ENCODE assay signal across 8 mouse cellular contexts in genomic region chr12:98734880-98735801, GRCm38 (mm10). TPM values are rescaled to one million over a fixed set of nuclear protein-coding genes. Genes with fewer than 3 reads are reported as not detected.
A peak's percentile ranks its signal among the peaks of the same experiment; 100 is the strongest.
DNase-seq lines count a peak whose midpoint lies in the region; ATAC-seq and TF ChIP-seq lines count a peak whose summit lies in the region.

No protein-coding gene starts in this region.

- no peaks in the 10 kb centered on the region for H3K36me3 ChIP-seq in kidney, embryonic 16.5 days (ENCODE audit: insufficient read depth, low read length)
- H3K36me3 ChIP-seq in hindbrain, postnatal 0 days (ENCODE audit: insufficient read depth, low read length), result no peaks in the 10 kb centered on the region
- no peaks in the 10 kb centered on the region for H3K36me3 ChIP-seq in midbrain, postnatal 0 days (ENCODE audit: insufficient read depth, low read length)

- peak overlapping the region; percentile 77 for H3K9ac ChIP-seq in kidney, embryonic 16.5 days (replicated peaks; ENCODE audit: low read length)
- H3K9ac ChIP-seq in hindbrain, postnatal 0 days (replicated peaks; ENCODE audit: low read length), result peak overlapping the region; percentile 52
- peak overlapping the region; percentile 55 for H3K9ac ChIP-seq in midbrain, postnatal 0 days (replicated peaks; ENCODE audit: low read length, poor library complexity, severe bottlenecking)

- ATAC-seq in kidney, embryonic 16.5 days (ENCODE audit: low FRiP score, low TSS enrichment), result 0 out of 2 replicates have a peak, but pooled peaks have one; percentile 5
- ATAC-seq in hindbrain, postnatal 0 days, result peak; percentile 48
- peak; percentile 43; the same call in 1 of the 2 replicates for ATAC-seq in midbrain, postnatal 0 days (ENCODE audit: low FRiP score)

- no peaks in the 10 kb centered on the region for H3K9me3 ChIP-seq in kidney, embryonic 16.5 days (ENCODE audit: low read length)
- H3K9me3 ChIP-seq in hindbrain, postnatal 0 days (ENCODE audit: low read length), result no peaks in the 10 kb centered on the region
- no peaks in the 10 kb centered on the region for H3K9me3 ChIP-seq in midbrain, postnatal 0 days (ENCODE audit: low read length)

- H3K4me1 ChIP-seq in kidney, embryonic 16.5 days (ENCODE audit: insufficient read depth, low read length), result peaks cover 30% of the 10 kb centered on the region
- peaks cover 7% of the 10 kb centered on the region; the same call in 1 of the 2 replicates for H3K4me1 ChIP-seq in brown adipose tissue, adult 24 weeks (ENCODE audit: control insufficient read depth, insufficient read depth, insufficient read length, low read length)
- peaks cover 24% of the 10 kb centered on the region; the same call in 1 of the 2 replicates for H3K4me1 ChIP-seq in hindbrain, postnatal 0 days (ENCODE audit: insufficient read depth, low read length)
- H3K4me1 ChIP-seq in midbrain, postnatal 0 days (ENCODE audit: insufficient read depth, low read length), result peaks cover 8% of the 10 kb centered on the region

- H3K27ac ChIP-seq in kidney, embryonic 16.5 days (ENCODE audit: low read length), result peak overlapping the region; percentile 87; the same call in 1 of the 2 replicates
- peak overlapping the region; percentile 54 for H3K27ac ChIP-seq in brown adipose tissue, adult 24 weeks (replicated peaks; ENCODE audit: low read depth, low read length)
- H3K27ac ChIP-seq in hindbrain, postnatal 0 days, result no peak overlapping the region
- no peak overlapping the region; the same call in 1 of the 2 replicates for H3K27ac ChIP-seq in midbrain, postnatal 0 days (ENCODE audit: low read depth, low read length)

- H3K27me3 ChIP-seq in kidney, embryonic 16.5 days (ENCODE audit: insufficient read depth, low read length), result no peaks in the 10 kb centered on the region
- H3K27me3 ChIP-seq in hindbrain, postnatal 0 days (ENCODE audit: insufficient read depth, low read length), result no peaks in the 10 kb centered on the region
- peaks cover 4% of the 10 kb centered on the region; the same call in 1 of the 2 replicates for H3K27me3 ChIP-seq in midbrain, postnatal 0 days (ENCODE audit: insufficient read depth, low read length)

- no peak for DNase-seq in kidney, adult 9 months
- DNase-seq in hindbrain, postnatal 0 days (ENCODE audit: low spot score), result no peak
- no peak for DNase-seq in midbrain, postnatal 0 days (ENCODE audit: low spot score)
- no peak for DNase-seq in urinary bladder, postnatal 36 days (ENCODE audit: low spot score in 2 of 2)
- DNase-seq in urinary bladder, adult 2 months (ENCODE audit: low spot score), result no peak
- DNase-seq in spleen, postnatal 14 days (ENCODE audit: low spot score in 2 of 2), result no peak

- H3K4me2 ChIP-seq in kidney, embryonic 16.5 days (replicated peaks; ENCODE audit: low read depth, low read length), result peak overlapping the region; percentile 83
- H3K4me2 ChIP-seq in hindbrain, postnatal 0 days (ENCODE audit: low read depth, low read length), result peak overlapping the region; percentile 83
- H3K4me2 ChIP-seq in midbrain, postnatal 0 days (ENCODE audit: low read depth, low read length, poor library complexity, severe bottlenecking), result peak overlapping the region; percentile 91

- no peak for TF ChIP-seq CTCF in hindbrain, postnatal 0 days (IDR thresholded peaks at IDR 0.05; ENCODE audit: low read depth)
- no peak for TF ChIP-seq CTCF in midbrain, postnatal 0 days (IDR thresholded peaks at IDR 0.05)

- WGBS in kidney, embryonic 16.5 days, result 10% methylated on average over 22 of the region's 22 CpGs
- 9% methylated on average over 22 of the region's 22 CpGs for WGBS in hindbrain, postnatal 0 days
- 8% methylated on average over 22 of the region's 22 CpGs for WGBS in midbrain, postnatal 0 days

- peak overlapping the region; percentile 84 for H3K4me3 ChIP-seq in kidney, embryonic 16.5 days (ENCODE audit: low read length)
- H3K4me3 ChIP-seq in brown adipose tissue, adult 24 weeks (ENCODE audit: insufficient read depth, low read depth, low read length), result peak overlapping the region; percentile 87
- H3K4me3 ChIP-seq in hindbrain, postnatal 0 days (ENCODE audit: low read length), result peak overlapping the region; percentile 57
- H3K4me3 ChIP-seq in midbrain, postnatal 0 days (ENCODE audit: low read depth, low read length), result peak overlapping the region; percentile 66

RNA-seq across cellular contexts. Expression of gene Ptpn21, which starts 2.1 kb away (rescaled TPM):
- polyA plus RNA-seq in kidney, embryonic 16.5 days (2015; fragmentation: Nextera tagmentation; extraction: Ambion mirVana), result 7.0 and 8.2 TPM in 2 replicates
- 7.5 and 8.6 TPM in 2 replicates for polyA plus RNA-seq in brown adipose tissue, adult 24 weeks (2012; ENCODE audit: insufficient read depth, insufficient read length, missing spikeins)
- total RNA-seq in hindbrain, postnatal 0 days (2014; rRNA removed), result 3.7 and 6.0 TPM in 2 replicates
- 2.5 and 2.7 TPM in 2 replicates for polyA plus RNA-seq in hindbrain, postnatal 0 days (2015; fragmentation: Nextera tagmentation; extraction: Ambion mirVana)
- total RNA-seq in midbrain, postnatal 0 days (2014; rRNA removed), result 3.2 and 3.8 TPM in 2 replicates
- 2.7 TPM in 2 replicates for polyA plus RNA-seq in midbrain, postnatal 0 days (2015; fragmentation: Nextera tagmentation; extraction: Ambion mirVana)
- 22.1 and 25.3 TPM in 2 replicates for polyA plus RNA-seq in urinary bladder, adult 2 months (2012; rRNA removed)

RNA-seq across cellular contexts. Expression of gene Zc3h14, which starts 11.6 kb away (rescaled TPM):
- polyA plus RNA-seq in kidney, embryonic 16.5 days (2015; fragmentation: Nextera tagmentation; extraction: Ambion mirVana), result 116 and 119 TPM in 2 replicates
- 70.6 and 77.7 TPM in 2 replicates for polyA plus RNA-seq in brown adipose tissue, adult 24 weeks (2012; ENCODE audit: insufficient read depth, insufficient read length, missing spikeins)
- total RNA-seq in hindbrain, postnatal 0 days (2014; rRNA removed), result 84.1 and 102 TPM in 2 replicates
- polyA plus RNA-seq in hindbrain, postnatal 0 days (2015; fragmentation: Nextera tagmentation; extraction: Ambion mirVana), result 100.0 and 101 TPM in 2 replicates
- 95.5 and 120 TPM in 2 replicates for total RNA-seq in midbrain, postnatal 0 days (2014; rRNA removed)
- polyA plus RNA-seq in midbrain, postnatal 0 days (2015; fragmentation: Nextera tagmentation; extraction: Ambion mirVana), result 94.9 and 98.3 TPM in 2 replicates
- 72.8 and 84.4 TPM in 2 replicates for polyA plus RNA-seq in urinary bladder, adult 2 months (2012; rRNA removed)

Comparison
In these comparisons a context has a peak if more than half of its experiments do, and no peak if none do; other contexts are left out.
1. H3K27ac ChIP-seq: peak in kidney, embryonic 16.5 days (single experiment) and brown adipose tissue, adult 24 weeks (single experiment); none in hindbrain, postnatal 0 days (single experiment) and midbrain, postnatal 0 days (single experiment).
2. Peak in every context shown above with its lines, with median percentiles within 50 percentile points of each other: ATAC-seq, H3K4me2 ChIP-seq, H3K4me3 ChIP-seq and H3K9ac ChIP-seq.